Mouse (Mus musculus): ENCODE measurements around the gene Atp11a. TPM values are rescaled to one million over a fixed set of nuclear protein-coding genes. Genes with fewer than 3 reads are reported as not detected.

The Atp11a gene
- total and polyA plus RNA-seq, 3 experiments, result 0.12 to 0.27 (median 0.21) TPM

DNA sequence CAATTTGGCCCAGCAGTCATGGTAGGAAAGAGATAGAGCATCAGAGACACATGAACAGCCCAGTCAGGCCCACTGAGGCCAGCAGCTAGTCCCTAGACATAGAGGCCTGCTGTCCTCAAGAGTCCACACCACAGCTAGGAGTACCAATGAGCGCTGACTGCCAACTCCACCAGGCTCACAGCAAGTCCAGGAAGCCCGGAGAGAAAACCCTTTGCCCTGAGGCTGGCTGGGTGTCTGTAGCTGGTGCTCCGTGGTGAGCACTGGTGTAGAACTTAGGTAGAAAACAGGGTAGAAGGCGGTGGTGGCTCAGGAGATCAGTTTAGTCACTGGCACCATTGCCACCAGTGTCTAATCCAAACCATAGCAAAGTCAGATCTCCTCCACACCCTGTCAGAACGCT, 988 bp upstream of the Atp11a start:
- no peaks in the 10 kb centered on the region for H3K36me3 ChIP-seq (replicated peaks in 1 of 2; ENCODE audit: control insufficient read depth in 1 of 2, insufficient read depth in 1 of 2, low read length in 1 of 2)
- H3K27me3 ChIP-seq (replicated peaks), result peaks cover 69% of the 10 kb centered on the region
- no peaks in the 10 kb centered on the region for H3K79me2 ChIP-seq (replicated peaks; ENCODE audit: control insufficient read depth, extremely low read depth, insufficient read depth, poor library complexity, severe bottlenecking)
- dilution Hi-C loops (cut with MboI; ENCODE audit: extremely low pct_ligation_motif_present, extremely low pct_unique_long_range_greater_than_20kb, low sequenced_read_pairs), result no loop called here
- peaks cover 3% of the 10 kb centered on the region for H3K9me3 ChIP-seq (replicated peaks; ENCODE audit: low read length)
- H3K4me2 ChIP-seq (ENCODE audit: insufficient read depth, low read depth, poor library complexity, severe bottlenecking), result no peak overlapping the region
- no peak overlapping the region for H3K9ac ChIP-seq (ENCODE audit: insufficient read depth, low read depth)
- in situ Hi-C loops (cut with MboI; ENCODE audit: low pct_ligation_motif_present, low pct_unique_long_range_greater_than_20kb, low sequenced_read_pairs), result no loop called here
- H3K27ac ChIP-seq (ENCODE audit: insufficient read depth, low read depth), result no peak overlapping the region
- TF ChIP-seq ZC3H11A (IDR thresholded peaks at IDR 0.05; ENCODE audit: low read depth, low read length) (no peak), ELF1 (IDR thresholded peaks at IDR 0.05; ENCODE audit: low read depth, low read length) (no peak)
- no peaks in the 10 kb centered on the region for H3K4me1 ChIP-seq (ENCODE audit: control insufficient read depth in 1 of 2, insufficient read depth in 2 of 2)
- H3K4me3 ChIP-seq (replicated peaks in 1 of 3; ENCODE audit: low read depth in 2 of 3, low read length in 2 of 3, poor library complexity in 1 of 3), result no peak overlapping the region
- no peak for DNase-seq (ENCODE audit: extremely low read depth)

DNA sequence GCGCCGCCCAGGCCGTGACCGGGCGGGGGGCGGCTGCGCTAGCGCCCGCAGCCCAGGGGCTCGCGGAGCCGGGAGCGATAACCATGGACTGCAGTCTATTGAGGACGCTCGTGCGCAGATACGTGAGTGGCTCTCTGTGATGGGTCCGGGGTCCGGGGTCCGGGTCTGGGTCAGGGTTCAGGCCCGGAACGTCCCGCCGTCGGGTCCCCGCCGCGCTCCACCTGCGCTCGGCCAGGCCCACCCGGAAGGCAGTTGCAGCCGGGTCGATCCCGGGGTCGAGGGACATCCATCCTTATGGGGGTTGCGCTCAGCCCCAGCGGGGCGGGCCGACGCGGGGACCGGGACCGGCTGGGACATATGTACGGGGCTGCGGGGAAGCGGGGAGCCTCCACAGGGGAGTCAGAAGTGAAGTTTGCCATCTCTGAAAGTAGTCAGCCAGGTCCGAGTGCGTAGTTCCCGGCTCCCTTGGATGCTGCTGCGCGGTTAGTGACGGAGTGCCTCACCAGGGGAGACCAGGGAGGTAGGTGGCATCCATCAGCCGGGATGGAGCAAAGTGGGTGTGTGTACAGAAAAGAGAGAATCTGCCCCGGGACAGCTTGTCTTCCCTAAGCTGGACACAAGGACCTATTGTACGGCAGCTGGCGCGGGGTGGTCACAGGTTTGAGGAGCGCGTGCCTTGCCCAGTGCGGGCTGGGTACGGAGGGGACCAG, 572 bp downstream of the Atp11a start:
- DNase-seq (ENCODE audit: extremely low read depth), result no peak
- H3K9ac ChIP-seq (ENCODE audit: insufficient read depth, low read depth), result no peak overlapping the region
- no peak overlapping the region for H3K4me3 ChIP-seq (replicated peaks in 1 of 3; ENCODE audit: low read depth in 2 of 3, low read length in 2 of 3, poor library complexity in 1 of 3)
- H3K36me3 ChIP-seq (replicated peaks in 1 of 2; ENCODE audit: control insufficient read depth in 1 of 2, insufficient read depth in 1 of 2, low read length in 1 of 2), result no peaks in the 10 kb centered on the region
- dilution Hi-C loops (cut with MboI; ENCODE audit: extremely low pct_ligation_motif_present, extremely low pct_unique_long_range_greater_than_20kb, low sequenced_read_pairs) (no loop called here), in situ Hi-C loops (cut with MboI; ENCODE audit: low pct_ligation_motif_present, low pct_unique_long_range_greater_than_20kb, low sequenced_read_pairs) (no loop called here)
- H3K9me3 ChIP-seq (replicated peaks; ENCODE audit: low read length), result peaks cover 3% of the 10 kb centered on the region
- H3K27me3 ChIP-seq (replicated peaks), result peaks cover 71% of the 10 kb centered on the region
- H3K79me2 ChIP-seq (replicated peaks; ENCODE audit: control insufficient read depth, extremely low read depth, insufficient read depth, poor library complexity, severe bottlenecking), result no peaks in the 10 kb centered on the region
- no peak overlapping the region for H3K27ac ChIP-seq (ENCODE audit: insufficient read depth, low read depth)
- no peaks in the 10 kb centered on the region for H3K4me1 ChIP-seq (ENCODE audit: control insufficient read depth in 1 of 2, insufficient read depth in 2 of 2)
- TF ChIP-seq PAX5 (IDR thresholded peaks at IDR 0.05; ENCODE audit: low read length) (no peak), IRF4 (IDR thresholded peaks at IDR 0.05; ENCODE audit: low read depth, low read length) (no peak), ZC3H11A (IDR thresholded peaks at IDR 0.05; ENCODE audit: low read depth, low read length) (no peak), CHD1 (IDR thresholded peaks at IDR 0.05; ENCODE audit: low read depth, low read length) (no peak), ETS1 (conservative IDR thresholded peaks at IDR 0.05; ENCODE audit: low read depth, low read length) (no peak), ZKSCAN1 (IDR thresholded peaks at IDR 0.05; ENCODE audit: borderline replicate concordance, low read depth, low read length) (no peak), RAD21 (IDR thresholded peaks at IDR 0.05; ENCODE audit: low read depth, low read length) (no peak), NRF1 (IDR thresholded peaks at IDR 0.05; ENCODE audit: low read depth, low read length) (no peak), MYC (IDR thresholded peaks at IDR 0.05; ENCODE audit: low read depth, low read length) (no peak), MAFK (IDR thresholded peaks at IDR 0.05; ENCODE audit: insufficient replicate concordance, low read length) (no peak)
- no peak overlapping the region for H3K4me2 ChIP-seq (ENCODE audit: insufficient read depth, low read depth, poor library complexity, severe bottlenecking)

DNA sequence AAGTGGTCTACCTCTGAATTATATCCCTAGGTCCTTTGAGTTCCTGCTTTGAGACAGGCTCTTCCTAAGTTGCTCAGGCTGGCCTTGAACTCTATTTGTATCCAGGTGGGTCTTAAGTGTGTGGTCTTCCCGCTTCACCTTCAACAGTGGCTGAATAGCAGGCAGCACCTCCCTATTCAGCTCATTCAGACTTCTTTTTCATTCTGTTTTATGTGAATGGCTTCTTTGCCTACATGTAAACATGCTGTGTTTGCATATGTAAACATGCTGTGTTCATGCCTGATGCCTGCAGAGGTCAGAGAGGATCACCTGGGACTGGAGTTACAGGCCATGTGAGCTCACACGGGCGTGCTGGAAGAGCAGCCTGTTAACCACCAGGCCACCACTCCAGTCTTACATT, 3.1 kb downstream of the Atp11a start:
- no peak overlapping the region for H3K4me2 ChIP-seq (ENCODE audit: insufficient read depth, low read depth, poor library complexity, severe bottlenecking)
- no peaks in the 10 kb centered on the region for H3K4me1 ChIP-seq (ENCODE audit: control insufficient read depth in 1 of 2, insufficient read depth in 2 of 2)
- H3K9me3 ChIP-seq (replicated peaks; ENCODE audit: low read length), result peaks cover 3% of the 10 kb centered on the region
- dilution Hi-C loops (cut with MboI; ENCODE audit: extremely low pct_ligation_motif_present, extremely low pct_unique_long_range_greater_than_20kb, low sequenced_read_pairs) (no loop called here), in situ Hi-C loops (cut with MboI; ENCODE audit: low pct_ligation_motif_present, low pct_unique_long_range_greater_than_20kb, low sequenced_read_pairs) (no loop called here)
- no peaks in the 10 kb centered on the region for H3K36me3 ChIP-seq (replicated peaks in 1 of 2; ENCODE audit: control insufficient read depth in 1 of 2, insufficient read depth in 1 of 2, low read length in 1 of 2)
- no peak overlapping the region for H3K4me3 ChIP-seq (replicated peaks in 1 of 3; ENCODE audit: low read depth in 2 of 3, low read length in 2 of 3, poor library complexity in 1 of 3)
- H3K79me2 ChIP-seq (replicated peaks; ENCODE audit: control insufficient read depth, extremely low read depth, insufficient read depth, poor library complexity, severe bottlenecking), result no peaks in the 10 kb centered on the region
- H3K27me3 ChIP-seq (replicated peaks), result peaks cover 78% of the 10 kb centered on the region
- H3K27ac ChIP-seq (ENCODE audit: insufficient read depth, low read depth), result no peak overlapping the region
- no peak overlapping the region for H3K9ac ChIP-seq (ENCODE audit: insufficient read depth, low read depth)
- TF ChIP-seq HCFC1 (IDR thresholded peaks at IDR 0.05; ENCODE audit: low read depth, low read length), result no peak
- no peak for TF ChIP-seq RAD21 (IDR thresholded peaks at IDR 0.05; ENCODE audit: low read depth, low read length)
- TF ChIP-seq CHD2 (IDR thresholded peaks at IDR 0.05; ENCODE audit: low read length), result no peak
- no peak for TF ChIP-seq ETS1 (conservative IDR thresholded peaks at IDR 0.05; ENCODE audit: low read depth, low read length)
- no peak for TF ChIP-seq CHD1 (IDR thresholded peaks at IDR 0.05; ENCODE audit: low read depth, low read length)
- TF ChIP-seq MAFK (IDR thresholded peaks at IDR 0.05; ENCODE audit: insufficient replicate concordance, low read length), result no peak
- TF ChIP-seq SMC3 (IDR thresholded peaks at IDR 0.05; ENCODE audit: low read depth, low read length), result no peak
- no peak for TF ChIP-seq ZNF384 (IDR thresholded peaks at IDR 0.05; ENCODE audit: low read depth, low read length)
- no peak for TF ChIP-seq MYC (IDR thresholded peaks at IDR 0.05; ENCODE audit: low read depth, low read length)
- TF ChIP-seq CTCF (conservative IDR thresholded peaks at IDR 0.05 in 1 of 2, IDR thresholded peaks at IDR 0.05 in 1 of 2; ENCODE audit: low read depth in 2 of 2, low read length in 2 of 2), result no peak
- TF ChIP-seq BHLHE40 (IDR thresholded peaks at IDR 0.05; ENCODE audit: low read depth, low read length), result no peak
- TF ChIP-seq ZKSCAN1 (IDR thresholded peaks at IDR 0.05; ENCODE audit: borderline replicate concordance, low read depth, low read length), result no peak
- no peak for TF ChIP-seq NELFE (IDR thresholded peaks at IDR 0.05; ENCODE audit: low read depth, low read length)
- TF ChIP-seq USF1 (IDR thresholded peaks at IDR 0.05; ENCODE audit: low read depth, low read length), result no peak
- no peak for TF ChIP-seq KAT2A (IDR thresholded peaks at IDR 0.05; ENCODE audit: insufficient replicate concordance, low read length)
- no peak for TF ChIP-seq ELF1 (IDR thresholded peaks at IDR 0.05; ENCODE audit: low read depth, low read length)
- no peak for TF ChIP-seq MEF2A (IDR thresholded peaks at IDR 0.05; ENCODE audit: borderline replicate concordance, low read depth, low read length)
- TF ChIP-seq UBTF (IDR thresholded peaks at IDR 0.05; ENCODE audit: low read depth, low read length), result no peak
- DNase-seq (ENCODE audit: extremely low read depth), result no peak
